Mouse (Mus musculus) brown adipose tissue, adult 24 weeks (tissue): ENCODE data around the gene Ypel4. TPM values are rescaled to one million over a fixed set of nuclear protein-coding genes. Genes with fewer than 3 reads are reported as not detected.

Experiments
- H3K27ac ChIP-seq: fragments of 200-500 bp; replicated peaks from 2 replicates; pipeline ENCODE4 v1.5.1; 2012; ENCODE audit warnings: low read depth, mild to moderate bottlenecking, low read length
- H3K4me1 ChIP-seq: fragments of 200-500 bp; 2 replicates; pipeline ENCODE4 v1.6.1; 2012; ENCODE audit warnings: low read length, mixed read lengths; ENCODE audit not compliant: control insufficient read depth, insufficient read depth, insufficient read length
- H3K4me3 ChIP-seq: fragments of 200-500 bp; 2 replicates; pipeline ENCODE4 v1.5.1; 2012; ENCODE audit warnings: low read depth, mild to moderate bottlenecking, low read length, moderate library complexity; ENCODE audit not compliant: insufficient read depth
- polyA plus RNA-seq: library from polyadenylated mRNA; stranded (reverse); fragments of >200 nt; gene quantifications from 2 replicates; pipeline ENCODE4 v1.2.4, GENCODE M21; 2012; ENCODE audit not compliant: missing spikeins, insufficient read depth, insufficient read length

Ypel4 gene
- not detected in 2 replicates for polyA plus RNA-seq

GRCm38 (mm10) chr2:84733579-84734300 is at the start of gene Ypel4:
TSS of gene Ypel4 (plus strand) at chr2:84734058.
- H3K27ac ChIP-seq: no peak within 1 kb of the TSS
- H3K4me3 ChIP-seq: peak within 1 kb of the TSS; percentile 46
- H3K4me1 ChIP-seq: no peaks in the 10 kb centered on the region; the same call in 1 of the 2 replicates

- H3K4me1 ChIP-seq: no peaks in the 10 kb centered on the region
- H3K4me3 ChIP-seq: no peak overlapping the region
- H3K27ac ChIP-seq: no peak overlapping the region
Observed at GRCm38 (mm10) chr2:84688080-84688844, 45.6 kb upstream of the Ypel4 start.

GRCm38 (mm10) chr2:84690050-84690449 is 43.8 kb upstream of the Ypel4 start:
- Histone ChIP-seq H3K4me3 (no peak overlapping the region), H3K4me1 (no peaks in the 10 kb centered on the region), H3K27ac (no peak overlapping the region)

GRCm38 (mm10) chr2:84695007-84695695 is 38.7 kb upstream of the Ypel4 start:
- Histone ChIP-seq H3K4me3 (no peak overlapping the region), H3K27ac (no peak overlapping the region), H3K4me1 (no peaks in the 10 kb centered on the region)

GRCm38 (mm10) chr2:84703497-84703896 is 30.4 kb upstream of the Ypel4 start:
- H3K4me1 ChIP-seq: no peaks in the 10 kb centered on the region
- no peak overlapping the region for H3K4me3 ChIP-seq
- no peak overlapping the region for H3K27ac ChIP-seq

- Histone ChIP-seq H3K4me3 (no peak overlapping the region), H3K4me1 (no peaks in the 10 kb centered on the region), H3K27ac (no peak overlapping the region)
Observed at GRCm38 (mm10) chr2:84704329-84704728, 29.5 kb upstream of the Ypel4 start.

- Histone ChIP-seq H3K4me1 (0 out of 2 replicates have a peak, but pooled peaks cover 2% of the 10 kb centered on the region), H3K4me3 (no peak overlapping the region), H3K27ac (no peak overlapping the region)
Observed at GRCm38 (mm10) chr2:84705295-84705694, 28.6 kb upstream of the Ypel4 start.

- Histone ChIP-seq H3K4me3 (no peak overlapping the region), H3K4me1 (0 out of 2 replicates have a peak, but pooled peaks cover 2% of the 10 kb centered on the region)
Observed at GRCm38 (mm10) chr2:84707523-84707922, 26.3 kb upstream of the Ypel4 start.

GRCm38 (mm10) chr2:84711898-84712297 is 22.0 kb upstream of the Ypel4 start:
- Histone ChIP-seq H3K4me3 (no peak overlapping the region), H3K4me1 (peaks cover 5% of the 10 kb centered on the region; the same call in 1 of the 2 replicates), H3K27ac (no peak overlapping the region)

More at GRCm38 (mm10) chr2:84707523-84707922, 26.3 kb upstream of the Ypel4 start:
- no peak overlapping the region for H3K27ac ChIP-seq

GRCm38 (mm10) chr2:84714422-84714810 is 19.4 kb upstream of the Ypel4 start:
- H3K27ac ChIP-seq: peak overlapping the region; percentile 84
- H3K4me1 ChIP-seq: peaks cover 5% of the 10 kb centered on the region; the same call in 1 of the 2 replicates
- peak overlapping the region; percentile 84 for H3K4me3 ChIP-seq

GRCm38 (mm10) chr2:84714811-84715561 is 18.9 kb upstream of the Ypel4 start, which contains the start of gene Zdhhc5:
TSS of gene Zdhhc5 (minus strand) at chr2:84715180.
- peak within 1 kb of the TSS; percentile 95 for H3K27ac ChIP-seq
- H3K4me3 ChIP-seq: peak within 1 kb of the TSS; percentile 84
- peaks cover 5% of the 10 kb centered on the region; the same call in 1 of the 2 replicates for H3K4me1 ChIP-seq

- Histone ChIP-seq H3K4me3 (peak overlapping the region; percentile 72), H3K4me1 (peaks cover 3% of the 10 kb centered on the region; the same call in 1 of the 2 replicates), H3K27ac (peak overlapping the region; percentile 95)
Observed at GRCm38 (mm10) chr2:84715562-84716361, 18.1 kb upstream of the Ypel4 start.

GRCm38 (mm10) chr2:84716423-84717355 is 17.2 kb upstream of the Ypel4 start:
- H3K27ac ChIP-seq: peak overlapping the region; percentile 92
- peaks cover 3% of the 10 kb centered on the region; the same call in 1 of the 2 replicates for H3K4me1 ChIP-seq
- peak overlapping the region; percentile 72 for H3K4me3 ChIP-seq
